Mouse (Mus musculus): ENCODE results near the gene Pbx1. TPM values are rescaled to one million over a fixed set of nuclear protein-coding genes. Genes with fewer than 3 reads are reported as not detected.

The Pbx1 gene
- total RNA-seq, 2 experiments from 2014 or later, result 120 to 123 TPM

DNA sequence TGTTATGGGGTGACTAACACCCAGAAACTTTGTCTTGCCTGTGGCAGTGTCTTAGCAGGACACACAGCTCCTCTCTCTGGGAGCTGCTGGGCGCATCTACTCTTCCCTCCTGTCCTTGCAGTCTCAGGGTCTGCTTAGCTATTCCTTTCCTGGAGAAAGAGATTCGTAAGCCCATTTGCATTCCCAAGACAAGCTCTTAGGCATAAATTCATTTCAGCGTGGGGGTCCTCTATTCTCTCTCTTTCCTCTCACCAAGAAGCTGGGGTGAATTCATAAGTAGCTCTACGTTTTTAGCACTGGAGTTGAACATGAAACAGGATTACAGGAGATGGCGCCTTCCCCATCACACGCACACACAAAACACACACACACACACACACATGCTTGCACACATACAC is 140.4 kb downstream of the Pbx1 start:
- no peak overlapping the region for H3K4me3 ChIP-seq
- no peak for TF ChIP-seq CTCF (conservative IDR thresholded peaks at IDR 0.05)
- H3K27ac ChIP-seq, result 0 out of 2 replicates have a peak overlapping the region, but pooled peaks have one; percentile 2
- no peak for DNase-seq (ENCODE audit: low spot score in 2 of 2)

DNA sequence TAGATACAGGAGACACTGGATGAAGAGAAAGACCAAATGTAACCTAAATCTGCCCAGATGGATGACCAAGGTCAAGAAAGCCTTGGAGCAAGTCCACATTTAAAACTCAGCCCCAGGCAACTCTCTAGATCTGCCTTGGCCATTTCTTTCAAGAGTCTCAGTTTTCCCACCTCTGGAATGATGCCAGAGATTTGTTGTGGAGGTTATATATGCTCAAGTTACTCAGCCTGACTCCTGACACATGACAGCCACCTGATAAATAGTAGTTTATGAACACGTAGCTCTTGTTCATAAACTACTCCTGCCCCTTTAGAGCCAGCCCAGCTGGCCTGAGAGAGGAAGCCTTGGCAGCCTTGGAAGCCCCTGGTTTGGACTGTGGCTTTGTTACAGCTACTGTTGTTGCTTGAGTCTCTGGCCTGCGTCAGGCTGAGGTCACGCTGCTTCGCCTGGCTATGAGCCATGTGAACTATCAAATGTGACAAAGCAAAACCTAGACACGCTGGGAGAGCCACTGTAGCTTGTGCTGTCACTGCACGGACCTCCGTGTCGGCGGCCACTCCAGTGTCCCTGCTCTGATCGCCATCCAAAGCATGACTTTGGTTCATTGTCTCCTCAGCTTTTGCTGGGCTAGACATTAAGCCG is 140.9 kb downstream of the Pbx1 start:
- 0 out of 2 replicates have a peak overlapping the region, but pooled peaks have one; percentile 2 for H3K27ac ChIP-seq
- TF ChIP-seq CTCF (conservative IDR thresholded peaks at IDR 0.05), result no peak
- DNase-seq (ENCODE audit: low spot score in 2 of 2), result no peak
- H3K4me3 ChIP-seq, result no peak overlapping the region

DNA sequence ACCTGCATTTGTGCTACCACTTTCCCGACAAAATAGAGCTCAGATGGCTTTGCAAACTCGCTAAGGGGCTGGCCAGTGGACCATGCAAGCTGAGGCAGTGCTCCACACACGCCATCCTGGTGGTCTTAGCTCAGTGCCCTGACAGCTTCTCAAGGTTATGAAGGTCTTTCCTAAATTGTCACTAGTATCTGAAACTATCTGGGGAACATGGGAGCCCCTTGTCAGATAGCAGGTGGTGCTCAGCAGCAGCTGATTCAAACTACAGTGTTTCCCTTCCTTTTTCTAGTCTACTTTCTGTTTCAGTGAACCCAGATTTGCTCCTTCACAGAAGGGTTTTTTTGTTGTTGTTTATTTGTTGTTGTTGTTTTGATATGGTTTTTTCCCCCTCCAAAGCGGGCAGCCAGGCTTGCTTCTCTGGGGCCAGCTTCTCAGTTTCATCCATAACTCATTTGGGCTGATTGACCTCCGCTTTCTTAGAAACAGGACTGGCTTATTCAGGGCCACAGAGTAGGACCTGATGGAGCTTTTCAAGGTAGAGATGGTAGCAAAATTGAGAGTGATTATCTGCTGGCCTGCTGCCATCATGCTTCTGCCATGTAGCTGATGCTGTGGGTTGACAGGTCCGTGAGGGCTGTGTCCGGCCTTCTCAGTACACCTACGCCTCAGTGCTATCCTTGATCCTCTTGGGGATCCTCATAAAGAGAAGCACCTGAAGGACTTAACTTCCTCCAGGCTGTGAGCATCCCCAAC is 141.7 kb downstream of the Pbx1 start:
- no peak for TF ChIP-seq CTCF (conservative IDR thresholded peaks at IDR 0.05)

DNA sequence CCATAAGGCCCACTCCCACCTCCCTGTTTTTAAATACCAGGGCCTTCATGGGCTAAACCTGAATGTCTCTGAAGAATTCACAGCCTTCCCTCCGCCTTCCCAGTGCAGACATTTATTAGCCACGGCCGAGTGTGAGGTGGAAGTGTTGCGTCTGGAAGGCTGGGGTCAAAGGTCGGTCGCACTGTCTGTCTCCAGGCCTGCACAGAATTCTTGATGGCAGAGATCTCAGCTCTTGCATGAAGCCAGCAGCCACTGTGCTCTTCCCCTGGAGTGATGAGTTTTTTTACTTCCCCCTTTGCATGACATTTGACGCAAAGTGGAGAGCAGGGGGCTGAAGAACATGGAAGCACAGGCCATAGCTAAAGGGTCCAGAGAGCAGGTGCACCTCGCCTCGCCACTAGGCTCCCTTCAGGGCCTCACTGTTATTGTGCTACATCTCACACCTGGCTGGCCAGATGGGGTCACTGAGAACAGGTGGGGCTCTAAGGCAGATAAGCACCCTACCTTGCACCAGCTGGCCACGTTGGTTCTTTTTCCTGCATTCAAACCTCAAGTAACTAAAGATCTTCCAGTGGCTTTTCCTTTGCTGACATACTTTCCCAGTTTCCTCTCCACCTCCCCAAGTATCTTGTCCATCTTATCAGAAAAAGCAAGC is 143.1 kb downstream of the Pbx1 start:
- peak overlapping the region; percentile 87 for H3K27ac ChIP-seq
- no peak for DNase-seq (ENCODE audit: low spot score in 2 of 2)
- TF ChIP-seq CTCF (conservative IDR thresholded peaks at IDR 0.05), result no peak
- H3K4me3 ChIP-seq, result no peak overlapping the region

More for the DNA sequence above, 141.7 kb downstream of the Pbx1 start:
- Histone ChIP-seq H3K27ac (0 out of 2 replicates have a peak overlapping the region, but pooled peaks have one; percentile 21), H3K4me3 (no peak overlapping the region)
- no peak for DNase-seq (ENCODE audit: low spot score in 2 of 2)

DNA sequence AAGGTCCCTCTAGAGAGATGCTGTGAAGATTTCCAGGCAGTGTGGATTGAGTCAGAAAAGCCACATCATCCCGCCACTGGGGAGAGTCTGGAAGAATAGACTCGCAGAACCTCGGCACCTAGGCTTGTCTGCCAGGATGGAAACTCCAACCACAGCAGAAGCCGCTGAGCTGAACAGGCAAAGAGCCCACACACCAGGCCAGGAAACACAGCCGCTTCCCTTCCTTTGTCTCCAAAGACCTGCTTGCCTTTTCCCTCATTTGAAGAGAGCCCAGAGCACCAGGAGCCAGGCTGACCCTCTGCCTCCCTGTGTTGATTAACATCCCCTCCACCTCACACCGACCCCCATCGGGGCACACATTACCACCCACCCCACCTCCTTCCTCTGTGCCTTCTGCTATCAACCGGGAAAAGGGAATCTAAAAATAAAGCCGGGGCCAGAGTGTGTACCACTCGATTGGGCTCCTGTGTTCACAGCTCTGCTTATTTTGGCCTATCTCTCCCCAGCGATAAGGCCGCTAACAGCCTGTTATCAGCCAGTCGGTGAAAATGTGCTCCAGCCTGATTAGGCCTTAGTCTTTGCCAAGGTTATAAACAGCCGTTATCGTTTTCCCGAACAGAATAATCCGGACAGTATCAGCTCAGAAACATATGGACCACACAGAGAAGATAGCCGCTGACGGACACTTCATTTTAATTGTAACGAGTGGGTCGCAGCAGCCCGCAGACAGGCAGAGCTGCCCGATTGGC is 144.1 kb downstream of the Pbx1 start:
- H3K27ac ChIP-seq, result peak overlapping the region; percentile 87
- peak in 1 of 2 experiments; percentile 40 for DNase-seq (ENCODE audit: low spot score in 2 of 2)
- no peak for TF ChIP-seq CTCF (conservative IDR thresholded peaks at IDR 0.05)
- peak overlapping the region; percentile 9; the same call in 1 of the 2 replicates for H3K4me3 ChIP-seq

DNA sequence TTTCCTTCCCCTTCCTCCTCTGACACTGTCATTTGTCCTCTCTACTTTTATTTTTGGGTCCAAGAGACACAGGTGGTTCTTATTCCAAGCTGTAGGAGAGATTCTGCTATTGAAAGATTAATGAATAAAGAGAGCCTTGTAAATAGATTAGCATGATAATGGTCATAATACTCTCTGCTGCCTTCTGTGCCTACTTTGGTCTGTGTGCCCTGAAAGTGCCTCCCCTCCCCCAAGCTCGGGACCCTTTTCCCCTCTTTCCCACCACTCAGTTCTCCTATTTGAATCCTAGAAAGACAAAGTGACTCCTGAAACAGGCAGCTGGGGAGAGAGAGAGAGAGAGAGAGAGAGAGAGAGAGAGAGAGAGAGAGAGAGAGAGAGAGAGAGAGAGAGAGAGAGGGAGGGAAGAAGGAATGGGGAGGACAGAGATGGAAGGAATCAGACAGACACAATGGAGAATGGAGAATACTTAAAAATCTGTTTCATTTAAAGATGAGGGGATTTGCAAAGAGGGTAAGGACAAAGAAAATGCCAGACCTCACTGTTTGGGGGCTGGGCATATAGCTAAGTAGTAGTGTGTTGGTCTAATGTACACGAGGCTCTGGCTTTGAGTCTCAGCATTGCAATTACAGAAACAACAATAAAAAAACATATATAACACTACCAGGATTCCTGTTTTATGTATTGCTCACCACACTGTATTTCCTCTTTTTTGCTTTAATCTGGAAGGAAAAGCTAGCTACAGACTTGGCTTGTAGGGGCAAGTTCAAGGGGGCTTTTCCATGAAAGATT is 145.0 kb downstream of the Pbx1 start:
- Histone ChIP-seq H3K27ac (peak overlapping the region; percentile 87; the same call in 1 of the 2 replicates), H3K4me3 (no peak overlapping the region)
- DNase-seq (ENCODE audit: low spot score in 2 of 2), result no peak
- TF ChIP-seq CTCF (conservative IDR thresholded peaks at IDR 0.05), result no peak

DNA sequence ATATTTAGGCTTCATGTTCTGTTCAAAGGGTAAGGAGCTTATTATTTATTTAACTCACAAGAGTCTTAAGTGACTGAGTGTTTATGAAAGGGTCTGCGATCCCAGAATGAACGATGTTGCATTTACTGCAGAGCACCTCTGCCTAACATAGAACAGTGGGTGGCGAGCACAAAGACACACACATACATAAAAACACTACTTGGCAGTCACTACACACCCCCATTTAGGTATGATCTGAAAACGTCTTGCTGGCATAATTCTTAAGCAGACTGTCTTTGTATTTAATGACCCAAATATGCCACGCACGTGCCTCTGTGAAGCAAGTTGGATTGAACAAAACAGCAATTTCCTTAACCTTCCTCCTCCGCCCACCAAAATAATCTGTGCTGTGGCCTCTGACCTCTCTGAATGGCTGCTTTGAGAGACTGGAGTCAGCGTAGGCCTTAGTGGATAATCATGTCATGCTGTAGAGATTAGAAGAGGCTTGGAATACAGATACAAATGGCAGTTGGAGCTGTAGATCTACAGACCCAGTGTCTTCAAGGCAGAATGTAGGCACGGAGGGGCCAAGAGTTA is 147.4 kb downstream of the Pbx1 start:
- TF ChIP-seq CTCF (conservative IDR thresholded peaks at IDR 0.05), result no peak
- Histone ChIP-seq H3K27ac (peak overlapping the region; percentile 32), H3K4me3 (no peak overlapping the region)
- DNase-seq (ENCODE audit: low spot score in 2 of 2), result no peak

DNA sequence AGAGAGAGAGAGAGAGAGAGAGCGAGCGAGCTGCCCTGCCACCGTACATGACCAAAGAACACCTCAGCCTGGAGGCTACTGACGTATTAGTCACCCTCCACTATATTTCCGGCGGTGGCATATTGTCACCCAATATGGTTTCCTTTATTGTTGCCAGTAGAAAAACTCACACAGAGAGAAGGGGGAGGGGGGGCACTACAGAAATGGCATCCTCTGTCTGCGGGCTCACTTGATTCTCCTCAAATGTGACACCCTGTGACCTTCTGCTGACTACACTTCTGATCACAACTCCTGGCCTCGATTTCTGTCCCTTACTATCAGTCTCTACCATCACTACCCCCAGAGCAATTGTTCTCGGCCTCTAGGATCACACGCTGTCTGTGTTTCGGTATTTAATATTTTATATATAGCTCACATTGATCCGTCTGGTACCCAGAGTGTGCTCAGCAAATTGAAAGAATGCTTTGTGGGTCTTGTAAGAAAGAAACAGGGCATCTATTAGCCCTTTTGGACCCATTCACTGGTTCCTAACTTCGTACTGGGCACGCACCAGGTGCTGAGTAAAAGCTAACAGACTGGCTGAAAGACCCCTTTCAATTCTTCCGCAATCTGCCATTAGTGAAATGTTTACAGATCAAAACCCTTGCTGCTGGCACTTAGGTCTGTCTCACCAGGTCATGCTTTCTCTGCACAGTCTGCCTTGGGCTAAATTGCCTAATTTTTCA is 148.1 kb downstream of the Pbx1 start:
- no peak for TF ChIP-seq CTCF (conservative IDR thresholded peaks at IDR 0.05)
- no peak overlapping the region; the same call in 1 of the 2 replicates for H3K4me3 ChIP-seq
- DNase-seq (ENCODE audit: low spot score in 2 of 2), result no peak
- H3K27ac ChIP-seq, result peak overlapping the region; percentile 32

DNA sequence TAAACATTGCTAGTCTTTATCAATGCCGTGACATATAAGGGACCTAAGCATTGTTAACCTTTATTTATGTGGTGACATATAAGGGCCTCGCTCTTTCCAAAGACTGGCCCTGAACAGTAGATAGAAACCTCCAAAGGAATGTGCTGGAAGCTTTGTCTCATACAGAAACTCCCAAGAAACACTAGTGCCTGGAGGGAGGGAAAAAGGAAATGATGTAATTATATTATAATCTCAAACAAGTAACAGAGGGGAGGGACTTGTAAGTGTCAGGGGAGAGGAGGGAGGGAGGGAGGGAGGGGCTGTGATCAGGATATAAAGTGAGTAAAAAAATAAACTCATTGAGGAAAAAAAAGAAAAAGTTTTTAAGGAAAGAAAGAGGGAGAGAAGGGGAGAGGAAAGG is 148.6 kb downstream of the Pbx1 start:
- TF ChIP-seq CTCF (conservative IDR thresholded peaks at IDR 0.05), result no peak
- Histone ChIP-seq H3K4me3 (no peak overlapping the region), H3K27ac (no peak overlapping the region)
- DNase-seq (ENCODE audit: low spot score in 2 of 2), result no peak

DNA sequence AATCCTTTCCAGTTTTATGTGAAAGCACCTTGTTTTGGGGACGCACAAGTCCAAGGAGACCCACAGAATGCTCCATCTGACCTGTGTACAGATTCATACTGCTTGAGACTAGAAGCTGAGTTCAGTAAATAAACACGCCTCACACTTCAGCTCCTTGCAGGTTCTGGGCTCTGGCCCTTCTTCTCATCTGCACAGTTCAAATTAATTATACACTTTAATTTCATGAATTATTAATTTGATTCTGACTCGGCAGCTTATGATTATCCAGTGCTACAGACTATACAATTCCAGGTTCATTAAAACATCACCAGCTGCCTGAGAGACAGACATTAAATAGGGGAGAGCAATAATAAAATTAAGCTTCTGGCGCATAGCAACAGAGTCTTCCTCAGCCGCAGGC is 156.4 kb downstream of the Pbx1 start:
- TF ChIP-seq CTCF (conservative IDR thresholded peaks at IDR 0.05), result no peak
- no peak overlapping the region for H3K27ac ChIP-seq
- H3K4me3 ChIP-seq, result no peak overlapping the region
- no peak for DNase-seq (ENCODE audit: low spot score in 2 of 2)

DNA sequence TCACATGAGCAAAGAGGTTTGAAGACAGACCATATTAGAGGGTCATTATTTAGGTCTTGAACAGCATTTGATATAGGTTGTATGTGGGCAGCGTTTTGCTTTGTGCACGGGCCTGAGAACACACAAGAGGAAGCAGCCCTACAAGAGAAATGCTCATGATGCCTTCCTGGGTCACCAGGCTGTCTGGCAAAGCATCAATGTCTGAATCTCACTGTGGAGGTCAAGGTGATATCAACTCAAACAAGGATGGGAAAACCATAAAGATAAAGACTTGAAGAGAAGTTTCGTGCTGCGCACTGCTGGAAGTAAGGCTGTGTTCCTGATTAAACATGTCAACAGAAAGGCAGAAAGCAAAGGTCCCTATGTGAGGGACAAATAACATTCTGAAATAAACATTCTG is 157.8 kb downstream of the Pbx1 start:
- no peak for DNase-seq (ENCODE audit: low spot score in 2 of 2)
- Histone ChIP-seq H3K27ac (no peak overlapping the region), H3K4me3 (no peak overlapping the region)
- no peak for TF ChIP-seq CTCF (conservative IDR thresholded peaks at IDR 0.05)
